Mouse (Mus musculus) macrophage (primary cell): ENCODE data around the gene Grin3a. TPM values are rescaled to one million over a fixed set of nuclear protein-coding genes. Genes with fewer than 3 reads are reported as not detected.

Experiments
- H3K27ac ChIP-seq: fragments of 350-480 bp; formaldehyde crosslinking; 2 replicates; pipeline ENCODE4 v1.9.0; 2021
- H3K36me3 ChIP-seq: fragments of 350-480 bp; formaldehyde crosslinking; 2 replicates; pipeline ENCODE4 v1.9.0; 2021; ENCODE audit errors: inconsistent target
- H3K4me3 ChIP-seq: fragments of 350-480 bp; formaldehyde crosslinking; 2 replicates; pipeline ENCODE4 v1.9.0; 2021; ENCODE audit errors: inconsistent target
- H3K79me2 ChIP-seq: fragments of 350-480 bp; formaldehyde crosslinking; 2 replicates; pipeline ENCODE4 v1.9.0; 2021; ENCODE audit errors: inconsistent target
- WGBS: methylation state at CpG from one replicate; pipeline ENCODE4 v1.1.7; 2026; ENCODE audit warnings: inconsistent platforms; ENCODE audit not compliant: missing documents; 5-methylcytosine and 5-hydroxymethylcytosine counted together
- polyA plus RNA-seq: library from polyadenylated mRNA; stranded (reverse); fragments of 250-400 nt; gene quantifications from 3 replicates; pipeline ENCODE4 v1.2.4, GENCODE M21; 2018; ENCODE audit warnings: inconsistent platforms

Grin3a gene
- polyA plus RNA-seq, 1 experiment from 2014 or later, result not detected

DNA sequence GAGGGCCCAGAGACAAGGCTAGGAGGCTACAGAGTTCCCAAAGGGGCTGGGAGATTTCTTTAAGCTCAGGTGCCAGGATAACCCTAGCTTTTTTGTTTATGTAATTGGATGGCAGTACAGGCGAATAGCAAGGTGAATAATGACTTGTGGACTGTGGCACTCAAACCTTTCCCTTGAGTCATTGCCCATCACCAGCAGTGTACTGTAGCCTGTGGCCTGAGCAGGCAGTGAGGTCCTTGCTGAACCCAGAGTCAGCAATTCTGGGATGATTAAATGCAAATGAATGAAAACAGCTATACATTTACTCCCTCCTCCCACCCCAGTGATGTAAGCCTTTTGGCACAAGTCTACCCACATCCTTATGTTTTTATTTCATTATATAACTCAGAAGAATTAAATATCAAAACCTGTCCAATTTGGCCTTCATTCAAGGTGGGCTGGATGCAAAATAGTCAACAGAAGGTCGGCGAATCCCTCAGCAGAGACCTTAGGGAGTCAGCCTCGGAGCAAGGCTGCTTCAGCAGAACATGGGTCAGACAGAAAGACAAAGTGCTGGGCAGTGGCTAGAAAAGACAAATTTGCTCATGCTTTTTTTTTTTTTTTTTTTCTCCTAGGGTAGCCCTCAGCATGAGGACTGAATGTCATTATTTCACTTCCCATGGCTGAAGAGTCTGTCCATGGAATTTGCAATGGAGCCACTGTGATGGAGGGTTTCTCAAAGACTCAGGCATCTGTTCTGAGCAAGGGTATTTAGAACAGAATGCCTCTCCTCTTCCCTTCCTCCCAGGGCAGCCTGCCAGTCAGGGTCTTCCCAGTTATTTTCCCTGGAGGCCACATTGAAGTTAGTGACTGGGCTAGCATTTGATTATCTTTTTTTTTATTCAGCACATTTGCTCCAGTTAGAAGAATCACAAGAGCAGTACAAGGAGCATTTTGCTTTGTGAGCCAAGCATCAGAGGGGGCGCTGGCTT, 104.5 kb downstream of the Grin3a start:
- 88% methylated on average over 5 of the region's 5 CpGs for WGBS
- H3K27ac ChIP-seq, result no peak overlapping the region
- no peak overlapping the region for H3K4me3 ChIP-seq
- no peaks in the 10 kb centered on the region for H3K79me2 ChIP-seq
- H3K36me3 ChIP-seq, result no peaks in the 10 kb centered on the region

DNA sequence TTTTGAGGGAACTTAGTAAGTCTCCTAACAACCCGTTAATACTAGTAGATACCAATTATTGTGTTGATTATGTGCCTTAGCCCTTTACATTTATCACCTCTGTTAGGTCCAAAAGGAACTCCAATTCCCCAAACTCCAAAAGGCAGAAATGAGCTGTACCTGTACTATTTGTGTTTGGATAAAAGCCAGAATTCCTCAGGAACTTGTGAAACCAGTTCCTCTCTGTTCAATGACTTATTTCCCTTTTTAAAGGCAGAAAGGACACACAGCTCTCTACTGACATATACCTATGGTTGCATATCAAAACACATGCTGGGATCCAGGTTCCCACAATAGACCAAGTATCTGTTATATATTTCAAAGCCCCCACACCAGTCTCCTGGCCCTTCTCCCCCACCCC, 106.0 kb downstream of the Grin3a start:
- H3K36me3 ChIP-seq, result no peaks in the 10 kb centered on the region
- H3K79me2 ChIP-seq, result no peaks in the 10 kb centered on the region
- H3K27ac ChIP-seq, result no peak overlapping the region
- 79% methylated on average over 1 of the region's 1 CpGs for WGBS
- no peak overlapping the region for H3K4me3 ChIP-seq

DNA sequence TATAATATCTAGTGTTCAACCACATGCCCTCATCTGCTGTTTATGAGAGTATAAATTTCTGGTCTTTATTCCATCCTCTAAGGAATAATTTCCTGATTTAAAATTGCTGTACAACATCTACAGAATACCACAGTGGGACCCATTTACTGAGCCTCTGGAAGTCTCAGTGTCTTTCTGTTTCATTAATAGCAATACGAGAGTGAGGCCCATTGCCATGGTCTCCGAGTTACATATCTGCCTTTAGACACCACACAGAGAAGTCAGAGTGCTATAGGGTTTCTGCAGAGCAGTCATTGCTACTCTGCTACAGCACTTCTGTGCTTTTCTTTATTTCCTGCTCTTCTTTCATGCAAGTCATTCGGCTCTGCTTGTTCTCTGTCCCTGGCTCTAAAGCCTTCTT, 116.2 kb downstream of the Grin3a start:
- H3K36me3 ChIP-seq, result no peaks in the 10 kb centered on the region
- 85% methylated on average over 3 of the region's 3 CpGs for WGBS
- no peak overlapping the region for H3K27ac ChIP-seq
- H3K79me2 ChIP-seq, result no peaks in the 10 kb centered on the region
- H3K4me3 ChIP-seq, result no peak overlapping the region

DNA sequence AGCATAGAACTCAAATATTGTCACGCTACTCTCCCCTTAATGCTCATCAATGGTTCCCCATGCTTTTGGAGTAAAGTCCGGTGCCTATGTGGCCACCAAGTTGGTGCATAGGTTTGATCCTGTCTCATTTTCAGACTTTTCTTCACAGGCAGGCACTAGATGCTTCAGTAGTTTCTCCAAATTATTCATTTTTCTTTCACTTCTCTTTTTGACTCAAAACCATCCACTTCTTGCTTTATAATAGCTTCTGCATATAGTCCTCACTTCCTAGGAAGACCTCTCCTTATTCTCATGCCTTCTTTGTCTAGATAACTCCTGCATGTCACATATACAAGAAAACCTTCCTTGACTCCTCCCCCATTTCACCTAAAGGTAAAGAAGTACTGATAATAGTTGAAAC, 121.6 kb downstream of the Grin3a start:
- no peaks in the 10 kb centered on the region for H3K79me2 ChIP-seq
- 88% methylated on average over 2 of the region's 2 CpGs for WGBS
- no peak overlapping the region for H3K4me3 ChIP-seq
- no peaks in the 10 kb centered on the region for H3K36me3 ChIP-seq
- no peak overlapping the region for H3K27ac ChIP-seq

DNA sequence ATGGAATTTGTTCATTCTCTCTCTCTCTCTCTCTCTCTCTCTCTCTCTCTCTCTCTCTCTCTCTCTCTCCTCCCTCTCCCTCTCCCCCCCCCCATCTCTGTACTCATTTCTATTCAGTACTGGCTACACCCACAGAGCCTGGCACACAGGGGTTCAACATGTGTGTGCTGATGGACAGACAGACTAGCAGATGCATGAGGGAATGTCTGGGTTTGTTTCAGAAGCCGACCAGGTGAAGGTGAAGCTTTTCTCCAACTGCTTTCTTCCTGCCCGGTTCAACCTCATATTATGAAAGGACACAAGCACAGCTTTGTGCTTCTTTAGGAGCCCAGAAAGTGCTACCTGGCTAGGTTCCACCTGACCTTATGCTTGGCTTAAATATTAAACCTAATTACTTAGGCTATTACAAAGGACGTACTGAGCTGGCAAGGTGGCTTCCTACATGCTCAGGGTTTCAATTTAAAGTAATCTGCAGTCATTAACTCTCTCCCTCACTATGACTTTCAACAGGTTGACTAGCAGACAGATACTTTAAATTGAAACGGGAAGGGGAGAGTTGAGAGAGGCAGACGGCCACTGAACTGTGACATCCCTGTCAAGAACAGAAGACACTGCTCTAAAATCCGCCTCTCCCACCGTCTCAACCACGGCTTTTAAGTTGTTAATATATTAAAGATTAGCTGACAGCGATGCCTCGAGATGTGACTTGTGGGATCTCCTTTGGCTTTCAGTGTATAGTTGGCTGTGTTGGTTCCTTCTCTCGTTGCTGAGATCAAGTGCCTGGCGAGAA, 153.9 kb downstream of the Grin3a start:
- H3K36me3 ChIP-seq, result no peaks in the 10 kb centered on the region
- H3K4me3 ChIP-seq, result no peak overlapping the region
- WGBS, result 91% methylated on average over 12 of the region's 12 CpGs
- no peaks in the 10 kb centered on the region for H3K79me2 ChIP-seq
- H3K27ac ChIP-seq, result no peak overlapping the region

DNA sequence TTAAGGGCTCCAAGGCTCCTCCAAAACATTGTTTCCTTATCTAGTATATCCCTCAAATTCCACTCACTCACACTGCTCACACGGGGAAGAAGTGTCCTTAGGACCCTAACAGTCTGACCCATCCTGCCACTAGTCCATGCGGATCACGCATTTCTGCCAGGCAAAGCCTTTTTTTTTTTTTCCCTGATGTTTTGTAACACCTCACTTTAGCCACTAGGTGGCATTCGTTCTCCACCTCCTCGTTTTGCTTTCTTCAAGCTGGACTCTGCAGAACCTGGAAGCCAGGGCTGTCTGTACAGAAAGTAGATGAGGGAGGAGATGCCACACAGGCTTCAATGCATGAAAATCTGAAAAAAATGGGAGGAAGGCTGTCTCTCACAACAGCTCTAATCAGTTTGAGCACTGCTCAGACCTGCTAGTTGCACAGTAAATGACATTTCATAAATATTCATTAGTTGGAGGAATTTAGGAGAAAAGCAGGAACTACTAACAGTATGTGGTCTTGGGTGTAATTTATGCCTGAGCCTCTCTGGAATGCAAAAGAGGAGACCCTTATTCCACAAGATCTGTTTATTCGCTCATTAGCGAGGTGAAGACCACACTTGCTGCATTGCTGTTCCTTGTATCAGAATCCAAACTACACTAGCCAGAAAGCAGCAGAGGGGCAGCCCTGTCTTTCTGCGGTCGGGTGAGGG, 156.8 kb downstream of the Grin3a start:
- 19% methylated on average over 9 of the region's 9 CpGs for WGBS
- H3K36me3 ChIP-seq, result no peaks in the 10 kb centered on the region
- no peak overlapping the region for H3K27ac ChIP-seq
- no peaks in the 10 kb centered on the region for H3K79me2 ChIP-seq
- H3K4me3 ChIP-seq, result no peak overlapping the region

DNA sequence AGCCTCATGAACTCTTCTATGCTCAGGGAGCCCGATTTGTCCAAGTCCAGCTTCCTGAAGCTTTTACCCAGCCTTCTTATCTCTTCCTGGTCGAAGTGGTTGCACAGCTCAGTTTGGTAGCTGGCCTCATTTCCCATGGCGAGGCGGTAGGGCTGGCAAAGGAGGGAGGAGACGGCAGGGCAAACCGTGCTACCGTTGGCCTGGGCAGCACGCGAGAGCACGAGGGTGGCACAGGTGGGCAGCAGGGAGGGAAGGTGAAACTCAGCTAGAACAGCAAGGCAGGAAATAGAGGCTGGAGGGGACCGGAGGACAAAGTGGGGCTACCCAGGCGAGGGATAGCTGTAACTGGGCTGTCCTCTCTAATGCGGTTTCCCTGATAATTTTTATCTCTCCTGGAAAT, 163.7 kb downstream of the Grin3a start, which contains the start of gene Ppp3r2:
TSS of gene Ppp3r2 (minus strand) at position 213 of the 400 bp plus-strand sequence.
- H3K27ac ChIP-seq, result no peak within 1 kb of the TSS
- no peaks in the 10 kb centered on the region for H3K36me3 ChIP-seq
- H3K79me2 ChIP-seq, result no peaks in the 10 kb centered on the region
- H3K4me3 ChIP-seq, result no peak within 1 kb of the TSS
- 88% methylated on average over 13 of the region's 13 CpGs for WGBS

DNA sequence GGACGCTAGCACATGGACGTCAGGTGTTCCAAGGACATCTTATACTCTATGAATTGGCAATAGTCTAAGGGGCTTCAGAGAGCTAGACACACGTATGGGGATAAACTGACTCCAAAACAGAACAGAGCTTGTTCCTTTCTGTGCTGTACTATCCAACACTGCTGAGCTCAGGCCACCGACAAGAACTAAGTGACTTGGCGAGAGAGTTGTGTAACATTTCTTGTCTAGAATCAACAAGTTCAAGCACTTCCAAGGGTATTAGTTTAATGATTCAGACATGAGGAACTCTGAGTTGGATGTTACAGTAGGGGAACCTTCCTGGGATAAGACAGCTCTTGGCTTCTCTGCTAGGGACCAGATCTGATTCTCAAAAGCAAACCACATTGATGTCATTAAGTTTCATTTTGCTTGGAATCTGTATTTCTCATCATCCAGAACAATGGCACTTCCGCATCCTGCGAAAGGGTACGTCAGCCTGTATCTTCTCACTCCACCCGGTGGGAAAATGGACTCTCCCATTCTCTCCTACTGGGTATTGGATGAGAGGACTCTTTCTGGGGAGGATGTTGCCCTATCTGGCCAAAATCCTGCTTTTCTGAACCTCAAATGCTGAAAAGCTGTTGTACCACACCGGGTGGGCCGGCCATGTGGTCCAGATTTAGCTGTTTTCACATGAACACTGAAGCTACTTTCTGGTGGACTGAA, 165.2 kb downstream of the Grin3a start:
- no peaks in the 10 kb centered on the region for H3K36me3 ChIP-seq
- 92% methylated on average over 11 of the region's 11 CpGs for WGBS
- H3K79me2 ChIP-seq, result no peaks in the 10 kb centered on the region
- no peak overlapping the region for H3K4me3 ChIP-seq
- no peak overlapping the region for H3K27ac ChIP-seq

DNA sequence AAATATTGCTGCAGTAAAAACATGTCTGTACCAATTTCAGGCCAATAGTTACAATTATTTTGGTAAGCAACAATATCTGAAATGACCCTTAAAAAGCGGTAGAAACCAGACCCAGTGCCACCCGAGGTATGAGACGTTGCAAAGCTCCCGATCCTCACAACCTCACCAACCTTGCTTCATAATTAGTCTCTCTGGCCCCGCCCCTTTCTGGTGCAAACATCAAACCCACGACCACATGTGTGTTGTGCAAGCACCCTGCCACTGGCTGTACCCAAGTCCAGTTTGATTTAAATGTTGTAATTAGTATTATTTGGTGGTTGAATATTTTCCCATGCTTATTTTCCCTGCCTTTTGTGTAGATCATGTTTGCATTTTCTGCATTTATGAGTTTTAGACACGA, 168.8 kb downstream of the Grin3a start:
- WGBS, result 38% methylated on average over 7 of the region's 7 CpGs
- Histone ChIP-seq H3K4me3 (no peak overlapping the region), H3K27ac (no peak overlapping the region), H3K79me2 (no peaks in the 10 kb centered on the region), H3K36me3 (no peaks in the 10 kb centered on the region)

DNA sequence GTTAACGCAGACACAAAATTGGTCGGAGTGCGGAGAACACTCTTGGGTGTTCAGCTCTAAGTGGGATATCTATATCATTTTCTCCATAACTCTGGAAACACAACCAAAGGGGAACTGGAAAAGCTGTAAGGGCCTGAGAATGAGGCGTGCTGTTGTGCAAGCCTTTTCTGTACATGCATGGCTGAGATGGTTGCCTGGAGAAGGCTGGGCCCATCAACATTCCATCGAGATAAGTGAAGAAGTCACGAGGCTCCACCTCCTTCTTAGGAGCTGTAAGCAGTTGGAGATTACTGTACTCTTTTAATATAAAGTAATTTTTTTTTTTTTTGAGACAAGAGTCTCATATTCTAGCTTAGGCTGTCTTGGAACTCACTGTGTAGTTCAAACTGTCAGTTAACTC, 169.5 kb downstream of the Grin3a start:
- Histone ChIP-seq H3K36me3 (no peaks in the 10 kb centered on the region), H3K79me2 (no peaks in the 10 kb centered on the region), H3K4me3 (no peak overlapping the region), H3K27ac (no peak overlapping the region)
- 87% methylated on average over 6 of the region's 6 CpGs for WGBS

DNA sequence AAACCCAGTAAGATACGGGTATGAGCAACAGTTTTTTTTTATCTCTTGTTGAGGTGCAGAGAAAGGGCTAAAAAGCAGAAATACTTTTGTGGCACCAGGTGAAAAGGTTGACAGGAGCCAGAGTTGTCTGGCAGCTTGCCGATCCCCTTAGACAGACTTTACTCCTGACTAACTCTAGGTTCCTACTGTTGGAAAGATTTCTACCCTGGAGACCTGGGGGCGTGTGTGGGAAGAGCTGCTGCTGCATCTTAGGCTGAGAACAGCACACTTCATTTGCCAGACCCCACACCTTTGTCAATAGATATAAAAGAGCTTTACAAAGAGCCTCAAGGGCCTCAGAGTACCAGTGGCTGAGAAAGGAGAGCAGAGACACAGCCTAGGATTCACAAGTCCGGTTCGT, 180.7 kb downstream of the Grin3a start:
- 96% methylated on average over 5 of the region's 5 CpGs for WGBS
- H3K36me3 ChIP-seq, result peaks cover 23% of the 10 kb centered on the region; the same call in 1 of the 2 replicates
- no peaks in the 10 kb centered on the region for H3K79me2 ChIP-seq

DNA sequence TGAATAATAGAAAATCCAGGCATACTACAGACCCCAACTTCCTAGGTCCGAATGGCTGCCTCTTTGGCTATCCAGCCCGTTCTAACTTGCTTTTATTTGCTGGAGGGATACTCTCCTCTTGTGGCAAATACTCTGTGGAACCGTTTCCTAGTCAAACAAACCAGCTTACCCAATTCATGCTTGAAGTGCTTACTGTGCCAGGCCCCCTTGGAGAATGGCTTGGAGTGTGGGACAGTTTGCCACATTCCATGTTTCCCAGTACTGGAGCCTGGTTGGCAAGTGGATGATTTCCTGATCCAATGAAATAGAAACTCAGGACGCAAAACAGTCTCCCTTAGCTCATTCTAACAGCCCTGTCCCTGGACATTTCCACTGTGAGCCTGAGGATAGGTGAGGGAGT, 183.3 kb downstream of the Grin3a start:
- H3K36me3 ChIP-seq, result peaks cover 25% of the 10 kb centered on the region; the same call in 1 of the 2 replicates
- 100% methylated on average over 4 of the region's 4 CpGs for WGBS
- H3K79me2 ChIP-seq, result no peaks in the 10 kb centered on the region
- H3K4me3 ChIP-seq, result no peak overlapping the region
- no peak overlapping the region for H3K27ac ChIP-seq

More for the DNA sequence above, 180.7 kb downstream of the Grin3a start:
- no peak overlapping the region for H3K4me3 ChIP-seq
- no peak overlapping the region for H3K27ac ChIP-seq

DNA sequence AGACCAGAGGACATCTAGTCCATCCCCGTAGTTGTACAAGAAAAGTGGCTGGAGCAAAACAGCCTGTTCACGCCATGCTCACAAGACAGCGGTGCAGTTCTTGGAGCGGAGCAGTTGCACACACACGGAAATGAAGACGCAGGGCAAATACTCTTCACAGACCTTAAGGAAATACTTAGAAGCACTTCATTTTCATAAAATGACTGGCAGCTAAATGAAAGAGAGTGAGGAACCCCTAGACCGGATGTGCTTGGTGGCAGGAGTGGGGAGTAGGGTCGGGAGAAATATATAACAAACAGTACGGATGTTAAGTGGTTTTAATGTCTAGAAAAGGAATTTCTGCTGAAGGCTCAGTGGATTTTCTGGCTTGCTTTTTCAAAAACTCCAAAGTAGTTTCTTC, 183.9 kb downstream of the Grin3a start:
- Histone ChIP-seq H3K4me3 (no peak overlapping the region), H3K79me2 (no peaks in the 10 kb centered on the region), H3K36me3 (peaks cover 25% of the 10 kb centered on the region; the same call in 1 of the 2 replicates), H3K27ac (no peak overlapping the region)
- 95% methylated on average over 9 of the region's 9 CpGs for WGBS

DNA sequence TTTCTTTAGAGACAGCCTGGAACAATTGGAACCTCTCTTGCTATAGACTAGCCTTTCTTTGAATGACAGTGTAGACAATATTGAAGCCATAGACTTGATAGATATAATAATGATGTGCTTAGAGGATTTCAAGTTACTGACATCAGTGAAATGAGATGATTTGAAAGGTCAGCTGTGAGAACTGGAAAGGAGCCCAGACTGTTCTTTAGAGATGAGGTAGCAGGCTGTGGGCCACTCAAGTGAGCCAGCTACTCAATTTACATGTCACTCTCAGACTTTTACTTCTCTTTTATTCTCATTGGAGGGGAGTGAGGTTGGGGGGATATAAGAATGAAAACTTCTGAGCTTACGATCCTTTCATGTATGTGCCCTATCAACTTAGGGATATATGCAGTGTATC, 186.1 kb downstream of the Grin3a start:
- no peak overlapping the region for H3K4me3 ChIP-seq
- WGBS, result 87% methylated on average over 1 of the region's 1 CpGs
- H3K36me3 ChIP-seq, result peaks cover 44% of the 10 kb centered on the region; the same call in 1 of the 2 replicates
- H3K79me2 ChIP-seq, result no peaks in the 10 kb centered on the region
- no peak overlapping the region for H3K27ac ChIP-seq
